Mouse (Mus musculus) CH12.LX (cell line): ENCODE results near the gene Ktn1. TPM values are rescaled to one million over a fixed set of nuclear protein-coding genes. Genes with fewer than 3 reads are reported as not detected.

ENCODE experiments used
- DNase-seq: peaks from one replicate; pipeline ENCODE4 v3.0.0-alpha.2; 2013; ENCODE audit errors: extremely low read depth
- H3K27ac ChIP-seq: 2 replicates; pipeline ENCODE4 v1.5.1; 2012; ENCODE audit warnings: low read depth, mild to moderate bottlenecking, control low read depth, moderate library complexity; ENCODE audit not compliant: insufficient read depth
- H3K27me3 ChIP-seq: replicated peaks from 2 replicates; pipeline ENCODE3; 2012; ENCODE audit warnings: inconsistent platforms
- H3K36me3 ChIP-seq, 2 experiments: replicated peaks in 1 of 2; 2 replicates each; pipeline versions ENCODE3 to v1.6.1; 2012; ENCODE audit warnings: inconsistent platforms in 1 of 2, low read length in 1 of 2, mild to moderate bottlenecking in 1 of 2, mixed read lengths in 1 of 2, moderate library complexity in 1 of 2; ENCODE audit not compliant: control insufficient read depth in 1 of 2, insufficient read depth in 1 of 2
- H3K4me1 ChIP-seq, 2 experiments: 2 replicates each; pipeline ENCODE4 v1.6.1; 2012; ENCODE audit warnings: inconsistent platforms in 1 of 2, moderate library complexity in 1 of 2; ENCODE audit not compliant: insufficient read depth in 2 of 2, control insufficient read depth in 1 of 2
- H3K4me2 ChIP-seq: 2 replicates; pipeline ENCODE4 v1.6.1; 2012; ENCODE audit warnings: low read depth, mild to moderate bottlenecking, control low read depth; ENCODE audit not compliant: poor library complexity, insufficient read depth, severe bottlenecking
- H3K4me3 ChIP-seq, 3 experiments: fragments of 150-350 bp in 1 of 3; sonication (generic) in 1 of 3; replicated peaks in 1 of 3; 2 replicates each; pipeline versions ENCODE3 to v1.5.1; 2011 to 2012; ENCODE audit warnings: low read depth in 2 of 3, low read length in 2 of 3, mild to moderate bottlenecking in 2 of 3, moderate library complexity in 2 of 3, control low read depth in 1 of 3, improper control_type of control experiment in 1 of 3, inconsistent platforms in 1 of 3, mixed read lengths in 1 of 3; ENCODE audit not compliant: poor library complexity in 1 of 3
- H3K79me2 ChIP-seq: replicated peaks from 2 replicates; pipeline ENCODE4 v1.6.1; 2012; ENCODE audit warnings: mild to moderate bottlenecking, moderate library complexity; ENCODE audit not compliant: control insufficient read depth, poor library complexity, insufficient read depth, severe bottlenecking; ENCODE audit errors: extremely low read depth
- H3K9ac ChIP-seq: 2 replicates; pipeline ENCODE4 v1.6.1; 2012; ENCODE audit warnings: low read depth, mild to moderate bottlenecking, control low read depth, moderate library complexity; ENCODE audit not compliant: insufficient read depth
- H3K9me3 ChIP-seq: replicated peaks from 2 replicates; pipeline ENCODE3; 2012; ENCODE audit warnings: low read length, inconsistent platforms, mixed read lengths
- E2F4 ChIP-seq: IDR thresholded peaks from 2 replicates; pipeline ENCODE4 v1.6.1; 2011; ENCODE audit warnings: low read depth, low read length, improper control_type of control experiment; ENCODE audit not compliant: insufficient replicate concordance
- ELF1 ChIP-seq: IDR thresholded peaks from 2 replicates; pipeline ENCODE4 v1.6.1; 2014; ENCODE audit warnings: low read depth, mild to moderate bottlenecking, inconsistent platforms, low read length, improper control_type of control experiment
- EP300 ChIP-seq: IDR thresholded peaks from 2 replicates; pipeline ENCODE4 v1.6.1; 2011; ENCODE audit warnings: low read length, improper control_type of control experiment
- ETS1 ChIP-seq: conservative IDR thresholded peaks from 2 replicates; pipeline ENCODE4 v1.6.1; 2012; ENCODE audit warnings: low read depth, mild to moderate bottlenecking, inconsistent platforms, low read length, improper control_type of control experiment, moderate library complexity
- GABPA ChIP-seq: IDR thresholded peaks from 2 replicates; pipeline ENCODE4 v1.6.1; 2012; ENCODE audit warnings: low read depth, low read length, improper control_type of control experiment, inconsistent platforms; ENCODE audit not compliant: insufficient replicate concordance
- HCFC1 ChIP-seq: IDR thresholded peaks from 2 replicates; pipeline ENCODE4 v1.6.1; 2012; ENCODE audit warnings: low read depth, mild to moderate bottlenecking, inconsistent platforms, low read length, improper control_type of control experiment
- IRF4 ChIP-seq: IDR thresholded peaks from 2 replicates; pipeline ENCODE4 v1.6.1; 2014; ENCODE audit warnings: low read depth, mild to moderate bottlenecking, inconsistent platforms, low read length, improper control_type of control experiment
- JUN ChIP-seq: IDR thresholded peaks from 2 replicates; pipeline ENCODE4 v1.6.1; 2011; ENCODE audit warnings: low read depth, mild to moderate bottlenecking, low read length, improper control_type of control experiment, moderate library complexity; ENCODE audit not compliant: insufficient read depth
- KAT2A ChIP-seq: IDR thresholded peaks from 2 replicates; pipeline ENCODE4 v1.6.1; 2012; ENCODE audit warnings: low read length, improper control_type of control experiment, inconsistent platforms; ENCODE audit not compliant: insufficient replicate concordance
- MEF2A ChIP-seq: IDR thresholded peaks from 2 replicates; pipeline ENCODE4 v1.6.1; 2014; ENCODE audit warnings: low read depth, mild to moderate bottlenecking, inconsistent platforms, low read length, improper control_type of control experiment, borderline replicate concordance
- MXI1 ChIP-seq: IDR thresholded peaks from 2 replicates; pipeline ENCODE4 v1.6.1; 2011; ENCODE audit warnings: mild to moderate bottlenecking, low read depth, low read length, improper control_type of control experiment
- NRF1 ChIP-seq: IDR thresholded peaks from 2 replicates; pipeline ENCODE4 v1.6.1; 2014; ENCODE audit warnings: low read depth, mild to moderate bottlenecking, inconsistent platforms, low read length, improper control_type of control experiment, moderate library complexity
- PAX5 ChIP-seq: IDR thresholded peaks from 2 replicates; pipeline ENCODE4 v1.6.1; 2012; ENCODE audit warnings: low read length, inconsistent platforms, mixed read lengths
- POLR2A ChIP-seq: IDR thresholded peaks from 2 replicates; pipeline ENCODE4 v1.6.1; 2011; ENCODE audit warnings: low read depth, mild to moderate bottlenecking, improper control_type of control experiment, low read length
- RCOR1 ChIP-seq: conservative IDR thresholded peaks from 2 replicates; pipeline ENCODE4 v1.6.1; 2012; ENCODE audit warnings: low read depth, mild to moderate bottlenecking, inconsistent platforms, low read length, improper control_type of control experiment
- SIN3A ChIP-seq: IDR thresholded peaks from 2 replicates; pipeline ENCODE4 v1.6.1; 2012; ENCODE audit warnings: low read length, improper control_type of control experiment, inconsistent platforms
- SMC3 ChIP-seq: IDR thresholded peaks from 2 replicates; pipeline ENCODE4 v1.6.1; 2011; ENCODE audit warnings: low read depth, low read length, improper control_type of control experiment
- TCF12 ChIP-seq: IDR thresholded peaks from 2 replicates; pipeline ENCODE4 v1.6.1; 2014; ENCODE audit warnings: low read depth, mild to moderate bottlenecking, inconsistent platforms, low read length, improper control_type of control experiment
- UBTF ChIP-seq: IDR thresholded peaks from 2 replicates; pipeline ENCODE4 v1.6.1; 2012; ENCODE audit warnings: low read depth, mild to moderate bottlenecking, inconsistent platforms, low read length, improper control_type of control experiment, moderate library complexity
- USF1 ChIP-seq: IDR thresholded peaks from 2 replicates; pipeline ENCODE4 v1.6.1; 2014; ENCODE audit warnings: low read depth, mild to moderate bottlenecking, inconsistent platforms, low read length, improper control_type of control experiment
- USF2 ChIP-seq: conservative IDR thresholded peaks from 2 replicates; pipeline ENCODE4 v1.6.1; 2011; ENCODE audit warnings: low read depth, low read length, improper control_type of control experiment
- ZKSCAN1 ChIP-seq: IDR thresholded peaks from 2 replicates; pipeline ENCODE4 v1.6.1; 2012; ENCODE audit warnings: low read depth, inconsistent platforms, low read length, improper control_type of control experiment, borderline replicate concordance
- ZNF384 ChIP-seq: IDR thresholded peaks from 2 replicates; pipeline ENCODE4 v1.6.1; 2012; ENCODE audit warnings: low read depth, low read length, improper control_type of control experiment, inconsistent platforms
- dilution Hi-C: fragments of 300-500 bp; cut with MboI; formaldehyde crosslinking; loops from 2 replicates; pipeline ENCODE4 v1.14.3; 2020; ENCODE audit warnings: low sequenced_read_pairs; ENCODE audit not compliant: extremely low pct_unique_long_range_greater_than_20kb, extremely low pct_ligation_motif_present
- in situ Hi-C: fragments of 300-500 bp; cut with MboI; formaldehyde crosslinking; loops from 3 replicates; pipeline ENCODE4 v1.14.3; 2019; ENCODE audit warnings: low sequenced_read_pairs, low pct_ligation_motif_present, low pct_unique_long_range_greater_than_20kb, mixed read lengths
- polyA plus RNA-seq: library from polyadenylated mRNA; unstranded; fragments of >175 nt; gene quantifications from 2 replicates; pipeline ENCODE4 v1.2.1, GENCODE M21; 2012; ENCODE audit warnings: low read depth; ENCODE audit not compliant: insufficient read length
- total RNA-seq, 2 experiments: library from RNA; depleted of rRNA; stranded (reverse); fragments of 300-350 nt in 1 of 2; fragments of >200 nt in 1 of 2; gene quantifications; 2 replicates each; pipeline ENCODE4 v1.2.3; 2012 to 2014

The Ktn1 gene
- total and polyA plus RNA-seq, 3 experiments, result 23.2 to 56.5 (median 25.6) TPM

- peaks cover 0 to 20% of the 10 kb centered on the region in 2 experiments for H3K36me3 ChIP-seq
- dilution Hi-C loops, result no loop called here
- no peak overlapping the region for H3K4me3 ChIP-seq
Observed at GRCm38 (mm10) chr14:47747536-47747935, 99.3 kb downstream of the Ktn1 start.

GRCm38 (mm10) chr14:47748714-47749113, 100.5 kb downstream of the Ktn1 start:
- TF ChIP-seq ELF1, result no peak
- TF ChIP-seq HCFC1, result no peak
- no peak for TF ChIP-seq E2F4
- TF ChIP-seq USF1, result no peak
- no peak for TF ChIP-seq JUN
- TF ChIP-seq MXI1, result no peak
- TF ChIP-seq TCF12, result no peak
- TF ChIP-seq EP300, result no peak
- no peak for TF ChIP-seq ZKSCAN1
- no peak for TF ChIP-seq MEF2A
- no peak for TF ChIP-seq SMC3
- TF ChIP-seq KAT2A, result no peak
- no peak for TF ChIP-seq GABPA
- no peaks in the 10 kb centered on the region for H3K79me2 ChIP-seq
- H3K4me2 ChIP-seq, result no peak overlapping the region
- H3K9ac ChIP-seq, result no peak overlapping the region
- in situ Hi-C loops, result loop anchor here (10.0 kb wide), 1 partner anchor 746 kb away; no protein-coding TSS in a partner anchor
- no peak for DNase-seq
- H3K4me1 ChIP-seq, result peaks cover 0 to 7% of the 10 kb centered on the region in 2 experiments; a peak in 1 of 4 replicates
- H3K9me3 ChIP-seq, result no peaks in the 10 kb centered on the region
- no peak overlapping the region for H3K4me3 ChIP-seq
- H3K27ac ChIP-seq, result no peak overlapping the region
- H3K27me3 ChIP-seq, result no peaks in the 10 kb centered on the region
- H3K36me3 ChIP-seq, result peaks cover 0 to 10% of the 10 kb centered on the region in 2 experiments
- dilution Hi-C loops, result no loop called here

More at GRCm38 (mm10) chr14:47747536-47747935, 99.3 kb downstream of the Ktn1 start:
- Histone ChIP-seq H3K4me1 (no peaks in the 10 kb centered on the region), H3K4me2 (no peak overlapping the region), H3K9me3 (no peaks in the 10 kb centered on the region), H3K79me2 (no peaks in the 10 kb centered on the region), H3K9ac (no peak overlapping the region), H3K27ac (no peak overlapping the region), H3K27me3 (no peaks in the 10 kb centered on the region)
- no peak for DNase-seq
- TF ChIP-seq MXI1 (no peak), MEF2A (no peak), USF1 (no peak), SIN3A (no peak), GABPA (no peak), SMC3 (no peak), PAX5 (no peak), E2F4 (no peak), RCOR1 (no peak), NRF1 (no peak), ZNF384 (no peak), ZKSCAN1 (no peak), IRF4 (no peak), USF2 (no peak), TCF12 (no peak), UBTF (no peak), EP300 (no peak), POLR2A (no peak), ETS1 (no peak)
- in situ Hi-C loops, result loop anchor here (10.0 kb wide), 1 partner anchor 747 kb away; no protein-coding TSS in a partner anchor
